Mouse (Mus musculus) urinary bladder, postnatal 25 days (tissue): Measurements from ENCODE around the gene Cfap161.

ENCODE experiments used
- DNase-seq: peaks from one replicate; pipeline ENCODE4 v3.0.0; 2022; ENCODE audit warnings: low spot score

Gene Cfap161

GRCm38 (mm10) chr7:83739680-83740310 is 54.9 kb downstream of the Cfap161 start:
- DNase-seq = no peak

GRCm38 (mm10) chr7:83738623-83739462 is 55.8 kb downstream of the Cfap161 start:
- no peak for DNase-seq

GRCm38 (mm10) chr7:83737914-83738490 is 56.7 kb downstream of the Cfap161 start:
- no peak for DNase-seq

GRCm38 (mm10) chr7:83736341-83737115 is 58.2 kb downstream of the Cfap161 start:
- DNase-seq = no peak

- no peak for DNase-seq
Observed at GRCm38 (mm10) chr7:83735108-83735781, 59.4 kb downstream of the Cfap161 start.

GRCm38 (mm10) chr7:83734671-83735082 is 60.0 kb downstream of the Cfap161 start:
- DNase-seq = no peak

- no peak for DNase-seq
Observed at GRCm38 (mm10) chr7:83734246-83734645, 60.4 kb downstream of the Cfap161 start.

- no peak for DNase-seq
Observed at GRCm38 (mm10) chr7:83732781-83733180, 61.9 kb downstream of the Cfap161 start.

GRCm38 (mm10) chr7:83731961-83732666 is 62.6 kb downstream of the Cfap161 start:
- no peak for DNase-seq

GRCm38 (mm10) chr7:83731297-83731696 is 63.4 kb downstream of the Cfap161 start:
- no peak for DNase-seq

- DNase-seq = no peak
Observed at GRCm38 (mm10) chr7:83726936-83727632, 67.6 kb downstream of the Cfap161 start.

- DNase-seq = no peak
Observed at GRCm38 (mm10) chr7:83725801-83726200, 68.9 kb downstream of the Cfap161 start.

- no peak for DNase-seq
Observed at GRCm38 (mm10) chr7:83724541-83724940, 70.1 kb downstream of the Cfap161 start.
